Mouse (Mus musculus): ENCODE measurements around the gene Thbs3. TPM values are rescaled to one million over a fixed set of nuclear protein-coding genes. Genes with fewer than 3 reads are reported as not detected.

The Thbs3 gene
- polyA plus RNA-seq, 1 experiment from 2014 or later: 10.4 TPM

DNA sequence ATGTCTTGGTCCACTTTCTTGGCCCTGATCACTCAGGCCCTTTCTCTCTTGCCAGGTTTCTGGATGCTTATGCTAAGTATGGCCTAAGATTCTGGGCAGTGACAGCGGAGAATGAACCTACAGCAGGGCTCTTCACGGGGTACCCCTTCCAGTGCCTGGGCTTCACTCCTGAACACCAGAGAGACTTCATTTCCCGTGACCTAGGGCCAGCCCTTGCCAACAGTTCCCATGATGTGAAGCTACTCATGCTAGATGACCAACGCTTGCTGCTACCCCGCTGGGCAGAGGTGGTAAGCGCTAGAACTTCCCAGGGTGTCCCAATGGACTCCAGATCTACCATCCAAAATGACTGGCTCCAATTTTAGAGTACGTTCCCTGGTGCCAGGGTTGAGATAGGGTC is 8.9 kb upstream of the Thbs3 start:
- no peak overlapping the region for H3K4me3 ChIP-seq (replicated peaks; ENCODE audit: low read depth, low read length)
- ATAC-seq (replicated peaks; ENCODE audit: low FRiP score, low read depth): no peak
- H3K36me3 ChIP-seq (ENCODE audit: insufficient read depth, low read length): peaks cover 44% of the 10 kb centered on the region
- H3K9me3 ChIP-seq (replicated peaks; ENCODE audit: low read length): no peaks in the 10 kb centered on the region
- 89% methylated on average over 7 of the region's 7 CpGs for WGBS
- no peak overlapping the region for H3K9ac ChIP-seq (ENCODE audit: low read depth, low read length)
- H3K4me1 ChIP-seq (replicated peaks; ENCODE audit: insufficient read depth, low read length): 0 out of 2 replicates have a peak, but pooled peaks cover 4% of the 10 kb centered on the region
- TF ChIP-seq CTCF (IDR thresholded peaks at IDR 0.05; ENCODE audit: low read depth): no peak
- H3K27ac ChIP-seq: no peak overlapping the region
- no peak for DNase-seq (ENCODE audit: low spot score)
- no peak overlapping the region for H3K4me2 ChIP-seq (ENCODE audit: low read length)
- no peaks in the 10 kb centered on the region for H3K27me3 ChIP-seq (ENCODE audit: insufficient read depth, low read length)

DNA sequence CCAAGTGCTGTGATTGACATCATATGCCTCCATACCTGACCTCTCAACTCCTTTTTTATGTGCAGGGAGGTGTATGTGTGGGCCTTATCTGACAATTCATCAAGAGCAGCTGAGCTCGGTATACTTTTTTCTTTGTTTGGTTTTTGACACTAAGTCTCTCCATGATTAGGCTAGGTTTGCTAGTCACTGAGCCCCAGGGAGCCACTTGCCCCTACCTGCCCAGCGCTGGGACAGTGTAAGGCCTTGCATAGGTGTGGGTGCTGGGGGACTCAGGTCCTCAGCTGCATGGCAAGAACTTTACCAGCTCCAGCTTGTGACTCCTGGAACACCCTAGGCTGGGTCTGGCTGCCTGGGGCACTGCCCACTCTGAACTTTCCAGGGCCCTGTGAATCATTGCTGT is 8.3 kb upstream of the Thbs3 start:
- H3K9ac ChIP-seq (ENCODE audit: low read depth, low read length): no peak overlapping the region
- no peak overlapping the region for H3K4me3 ChIP-seq (replicated peaks; ENCODE audit: low read depth, low read length)
- peaks cover 44% of the 10 kb centered on the region for H3K36me3 ChIP-seq (ENCODE audit: insufficient read depth, low read length)
- WGBS: 79% methylated on average over 2 of the region's 2 CpGs
- H3K4me2 ChIP-seq (ENCODE audit: low read length): no peak overlapping the region
- ATAC-seq (replicated peaks; ENCODE audit: low FRiP score, low read depth): no peak
- no peaks in the 10 kb centered on the region for H3K9me3 ChIP-seq (replicated peaks; ENCODE audit: low read length)
- TF ChIP-seq CTCF (IDR thresholded peaks at IDR 0.05; ENCODE audit: low read depth): no peak
- H3K4me1 ChIP-seq (replicated peaks; ENCODE audit: insufficient read depth, low read length): 0 out of 2 replicates have a peak, but pooled peaks cover 4% of the 10 kb centered on the region
- DNase-seq (ENCODE audit: low spot score): no peak
- H3K27ac ChIP-seq: no peak overlapping the region
- no peaks in the 10 kb centered on the region for H3K27me3 ChIP-seq (ENCODE audit: insufficient read depth, low read length)

DNA sequence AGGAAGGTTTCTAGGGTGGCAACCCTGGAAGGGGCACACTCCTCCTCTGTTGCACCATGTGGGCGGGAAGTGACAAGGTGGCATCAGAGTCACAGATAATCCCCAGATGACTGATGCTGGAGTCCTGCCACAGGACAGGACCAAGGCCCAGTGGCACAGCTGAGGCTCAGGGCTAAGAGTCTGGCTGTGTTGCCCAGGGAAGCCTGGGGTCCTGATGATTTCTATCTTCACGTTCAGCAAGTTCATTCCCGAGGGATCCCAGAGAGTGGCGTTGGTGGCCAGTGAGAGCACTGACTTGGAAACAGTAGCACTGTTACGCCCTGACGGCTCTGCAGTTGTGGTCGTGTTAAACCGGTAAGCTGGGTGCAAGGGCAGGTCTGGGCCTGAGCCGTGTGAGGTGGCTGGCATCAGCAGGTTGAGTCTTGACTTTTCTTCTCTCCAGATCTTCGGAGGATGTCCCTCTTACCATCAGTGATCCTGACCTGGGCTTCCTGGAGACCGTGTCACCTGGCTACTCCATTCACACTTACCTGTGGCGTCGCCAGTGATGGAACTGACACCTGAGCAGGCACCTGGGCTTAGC is 6.8 kb upstream of the Thbs3 start:
- peaks cover 44% of the 10 kb centered on the region for H3K36me3 ChIP-seq (ENCODE audit: insufficient read depth, low read length)
- no peak overlapping the region for H3K4me2 ChIP-seq (ENCODE audit: low read length)
- TF ChIP-seq CTCF (IDR thresholded peaks at IDR 0.05; ENCODE audit: low read depth): no peak
- WGBS: 86% methylated on average over 13 of the region's 13 CpGs
- ATAC-seq (replicated peaks; ENCODE audit: low FRiP score, low read depth) (no peak), DNase-seq (ENCODE audit: low spot score) (no peak)
- H3K9me3 ChIP-seq (replicated peaks; ENCODE audit: low read length): no peaks in the 10 kb centered on the region
- H3K4me1 ChIP-seq (replicated peaks; ENCODE audit: insufficient read depth, low read length): peaks cover 10% of the 10 kb centered on the region; the same call in 1 of the 2 replicates
- no peaks in the 10 kb centered on the region for H3K27me3 ChIP-seq (ENCODE audit: insufficient read depth, low read length)
- H3K4me3 ChIP-seq (replicated peaks; ENCODE audit: low read depth, low read length): no peak overlapping the region
- H3K9ac ChIP-seq (ENCODE audit: low read depth, low read length): no peak overlapping the region
- no peak overlapping the region for H3K27ac ChIP-seq

DNA sequence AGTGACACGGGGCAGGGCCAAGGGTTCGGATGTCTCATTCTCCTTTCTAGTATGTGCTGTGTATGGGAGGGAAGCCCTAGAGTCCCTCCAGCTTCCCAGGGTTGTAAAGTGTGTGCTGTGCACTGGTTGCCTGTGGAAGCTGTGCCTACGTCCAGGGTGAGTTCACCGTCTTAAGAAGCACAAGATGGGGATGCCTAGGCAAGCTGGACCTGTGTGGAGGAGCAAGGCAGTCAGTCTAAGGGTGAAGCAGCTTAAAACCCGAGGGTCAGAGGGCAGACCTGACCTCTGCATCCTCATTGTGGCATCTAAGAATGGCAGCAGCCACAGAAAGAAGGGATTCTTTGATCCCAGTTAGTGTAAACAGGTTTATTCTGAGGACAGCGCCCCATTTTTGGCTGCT is 6.2 kb upstream of the Thbs3 start:
- peaks cover 44% of the 10 kb centered on the region for H3K36me3 ChIP-seq (ENCODE audit: insufficient read depth, low read length)
- no peak for TF ChIP-seq CTCF (IDR thresholded peaks at IDR 0.05; ENCODE audit: low read depth)
- 86% methylated on average over 6 of the region's 6 CpGs for WGBS
- no peaks in the 10 kb centered on the region for H3K9me3 ChIP-seq (replicated peaks; ENCODE audit: low read length)
- H3K4me3 ChIP-seq (replicated peaks; ENCODE audit: low read depth, low read length): no peak overlapping the region
- ATAC-seq (replicated peaks; ENCODE audit: low FRiP score, low read depth) (no peak), DNase-seq (ENCODE audit: low spot score) (no peak)
- H3K27ac ChIP-seq: no peak overlapping the region
- H3K4me1 ChIP-seq (replicated peaks; ENCODE audit: insufficient read depth, low read length): peaks cover 9% of the 10 kb centered on the region; the same call in 1 of the 2 replicates
- H3K9ac ChIP-seq (ENCODE audit: low read depth, low read length): no peak overlapping the region
- H3K4me2 ChIP-seq (ENCODE audit: low read length): no peak overlapping the region
- H3K27me3 ChIP-seq (ENCODE audit: insufficient read depth, low read length): no peaks in the 10 kb centered on the region

DNA sequence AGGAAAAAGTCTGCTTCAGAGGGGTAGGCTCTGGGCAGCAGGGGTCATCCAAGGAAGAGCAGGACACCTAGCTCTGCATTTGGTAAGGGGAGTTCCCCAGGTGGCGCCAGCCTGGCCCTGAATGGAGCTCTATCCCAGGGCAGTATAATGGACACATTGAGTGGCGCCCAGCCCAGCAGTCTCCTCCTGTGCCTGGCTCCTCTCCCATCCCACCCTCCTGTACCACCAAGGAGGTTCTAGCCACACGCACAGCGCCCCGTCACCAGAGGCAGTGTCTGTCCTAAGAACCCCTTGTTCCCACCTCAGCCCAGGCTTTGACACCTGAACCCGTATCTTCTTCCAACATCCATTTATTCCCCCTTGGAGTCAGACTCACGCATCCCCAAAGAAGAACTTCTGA is 5.2 kb upstream of the Thbs3 start:
- H3K27ac ChIP-seq: 0 out of 2 replicates have a peak overlapping the region, but pooled peaks have one; percentile 42
- H3K4me3 ChIP-seq (replicated peaks; ENCODE audit: low read depth, low read length): no peak overlapping the region
- no peaks in the 10 kb centered on the region for H3K27me3 ChIP-seq (ENCODE audit: insufficient read depth, low read length)
- TF ChIP-seq CTCF (IDR thresholded peaks at IDR 0.05; ENCODE audit: low read depth): no peak
- H3K9ac ChIP-seq (ENCODE audit: low read depth, low read length): no peak overlapping the region
- no peak for ATAC-seq (replicated peaks; ENCODE audit: low FRiP score, low read depth)
- peaks cover 9% of the 10 kb centered on the region; the same call in 1 of the 2 replicates for H3K4me1 ChIP-seq (replicated peaks; ENCODE audit: insufficient read depth, low read length)
- no peak for DNase-seq (ENCODE audit: low spot score)
- no peaks in the 10 kb centered on the region for H3K9me3 ChIP-seq (replicated peaks; ENCODE audit: low read length)
- H3K4me2 ChIP-seq (ENCODE audit: low read length): no peak overlapping the region
- WGBS: 95% methylated on average over 7 of the region's 7 CpGs
- H3K36me3 ChIP-seq (ENCODE audit: insufficient read depth, low read length): peaks cover 44% of the 10 kb centered on the region

DNA sequence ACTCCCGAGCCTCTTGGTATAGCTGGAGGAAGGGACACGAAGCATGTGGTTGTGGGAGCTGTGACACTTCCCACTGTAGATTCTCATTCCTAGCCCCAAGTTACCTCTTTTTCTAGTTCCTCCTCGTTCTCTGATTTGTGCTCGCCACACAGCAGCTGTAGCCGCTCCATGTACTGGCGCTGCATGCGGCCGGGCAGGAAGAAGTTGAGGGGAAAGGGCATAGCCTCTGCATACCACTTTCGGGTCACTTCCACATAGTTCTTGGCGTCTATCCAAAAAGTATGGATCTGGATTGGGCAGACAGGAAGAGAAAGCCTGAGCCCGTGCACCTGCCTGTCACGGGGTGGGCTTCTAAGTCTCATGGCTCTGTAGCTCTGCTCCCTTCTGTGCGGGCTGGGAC is 4.8 kb upstream of the Thbs3 start:
- Histone ChIP-seq H3K27ac (0 out of 2 replicates have a peak overlapping the region, but pooled peaks have one; percentile 42), H3K4me3 (replicated peaks; ENCODE audit: low read depth, low read length) (no peak overlapping the region), H3K4me2 (ENCODE audit: low read length) (no peak overlapping the region), H3K36me3 (ENCODE audit: insufficient read depth, low read length) (peaks cover 42% of the 10 kb centered on the region), H3K27me3 (ENCODE audit: insufficient read depth, low read length) (no peaks in the 10 kb centered on the region), H3K9me3 (replicated peaks; ENCODE audit: low read length) (no peaks in the 10 kb centered on the region), H3K4me1 (replicated peaks; ENCODE audit: insufficient read depth, low read length) (peaks cover 13% of the 10 kb centered on the region), H3K9ac (ENCODE audit: low read depth, low read length) (no peak overlapping the region)
- ATAC-seq (replicated peaks; ENCODE audit: low FRiP score, low read depth) (no peak), DNase-seq (ENCODE audit: low spot score) (peak; percentile 44)
- no peak for TF ChIP-seq CTCF (IDR thresholded peaks at IDR 0.05; ENCODE audit: low read depth)
- WGBS: 60% methylated on average over 13 of the region's 13 CpGs

DNA sequence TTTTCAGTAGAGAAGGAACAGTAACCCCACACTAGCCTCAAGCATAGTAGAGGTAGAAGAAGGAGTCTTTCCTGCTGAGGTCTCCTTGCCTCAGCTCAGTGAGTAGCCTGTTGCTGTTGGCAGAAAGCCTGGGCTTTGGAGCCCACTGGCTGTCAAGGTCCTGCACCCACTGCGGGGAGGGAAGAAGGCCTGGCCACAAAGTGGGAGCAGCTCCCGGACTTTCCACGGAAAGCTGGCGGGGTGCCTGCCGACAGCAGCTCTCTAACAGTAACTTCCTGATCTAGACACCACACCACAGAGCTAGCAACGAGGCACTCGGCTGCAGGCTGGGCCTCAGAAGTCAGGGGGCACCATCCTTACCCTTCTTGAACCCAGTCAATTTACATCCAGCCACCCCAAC is 4.2 kb upstream of the Thbs3 start:
- ATAC-seq (replicated peaks; ENCODE audit: low FRiP score, low read depth): no peak
- no peak overlapping the region; the same call in 1 of the 2 replicates for H3K27ac ChIP-seq

More for the DNA sequence above, 4.2 kb upstream of the Thbs3 start:
- Histone ChIP-seq H3K36me3 (ENCODE audit: insufficient read depth, low read length) (peaks cover 40% of the 10 kb centered on the region), H3K9me3 (replicated peaks; ENCODE audit: low read length) (no peaks in the 10 kb centered on the region), H3K9ac (ENCODE audit: low read depth, low read length) (no peak overlapping the region), H3K4me3 (replicated peaks; ENCODE audit: low read depth, low read length) (no peak overlapping the region), H3K27me3 (ENCODE audit: insufficient read depth, low read length) (no peaks in the 10 kb centered on the region), H3K4me1 (replicated peaks; ENCODE audit: insufficient read depth, low read length) (peaks cover 15% of the 10 kb centered on the region), H3K4me2 (ENCODE audit: low read length) (no peak overlapping the region)
- DNase-seq (ENCODE audit: low spot score): no peak
- WGBS: 56% methylated on average over 7 of the region's 7 CpGs
- no peak for TF ChIP-seq CTCF (IDR thresholded peaks at IDR 0.05; ENCODE audit: low read depth)

All from kidney, postnatal 0 days (tissue).